Mouse (Mus musculus): ENCODE data around the gene Taf3. TPM values are rescaled to one million over a fixed set of nuclear protein-coding genes. Genes with fewer than 3 reads are reported as not detected.

Gene Taf3
- total and polyA plus RNA-seq, 3 experiments = 3.0 to 8.6 (median 8.2) TPM

DNA sequence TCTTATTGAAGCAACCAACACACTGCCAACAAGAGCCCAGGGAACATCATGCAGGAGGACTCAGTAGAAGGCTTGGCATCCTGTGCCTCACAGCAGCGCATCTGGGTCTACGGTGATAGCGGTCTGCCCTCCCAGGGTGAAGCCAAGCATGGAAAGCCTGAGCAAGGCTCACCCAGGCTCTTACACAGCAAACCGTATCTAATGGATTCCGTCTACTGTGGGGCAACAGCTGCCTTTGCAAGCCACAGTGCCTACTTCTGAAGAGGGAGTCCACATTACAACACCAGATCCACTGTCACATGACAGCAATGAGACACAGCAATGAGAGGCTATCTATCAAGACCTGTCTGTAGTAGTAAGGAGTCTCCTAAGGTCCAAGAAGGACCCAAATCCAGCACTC is 52.3 kb downstream of the Taf3 start:
- intact Hi-C loops (cut with DNase I) = no loop called here
- no peaks in the 10 kb centered on the region for H3K27me3 ChIP-seq (ENCODE audit: control insufficient read depth, insufficient read depth, low read length)
- TF ChIP-seq POLR2A (IDR thresholded peaks at IDR 0.05; ENCODE audit: insufficient read depth, low read depth, low read length) (no peak), CTCF (IDR thresholded peaks at IDR 0.05) (no peak), EP300 (IDR thresholded peaks at IDR 0.05; ENCODE audit: insufficient read depth, low read depth, low read length) (no peak)
- no peak overlapping the region for H3K4me3 ChIP-seq
- 98% methylated on average over 5 of the region's 5 CpGs for WGBS
- H3K79me2 ChIP-seq (replicated peaks; ENCODE audit: control insufficient read depth, insufficient read depth, low read length) = peaks cover 3% of the 10 kb centered on the region
- no peaks in the 10 kb centered on the region for H3K36me3 ChIP-seq (ENCODE audit: control insufficient read depth, insufficient read depth, low read length)
- H3K9ac ChIP-seq (ENCODE audit: low read depth, low read length) = no peak overlapping the region
- no peaks in the 10 kb centered on the region for H3K4me1 ChIP-seq (ENCODE audit: control insufficient read depth, insufficient read depth, low read length)
- H3K27ac ChIP-seq = no peak overlapping the region
- DNase-seq = no peak

DNA sequence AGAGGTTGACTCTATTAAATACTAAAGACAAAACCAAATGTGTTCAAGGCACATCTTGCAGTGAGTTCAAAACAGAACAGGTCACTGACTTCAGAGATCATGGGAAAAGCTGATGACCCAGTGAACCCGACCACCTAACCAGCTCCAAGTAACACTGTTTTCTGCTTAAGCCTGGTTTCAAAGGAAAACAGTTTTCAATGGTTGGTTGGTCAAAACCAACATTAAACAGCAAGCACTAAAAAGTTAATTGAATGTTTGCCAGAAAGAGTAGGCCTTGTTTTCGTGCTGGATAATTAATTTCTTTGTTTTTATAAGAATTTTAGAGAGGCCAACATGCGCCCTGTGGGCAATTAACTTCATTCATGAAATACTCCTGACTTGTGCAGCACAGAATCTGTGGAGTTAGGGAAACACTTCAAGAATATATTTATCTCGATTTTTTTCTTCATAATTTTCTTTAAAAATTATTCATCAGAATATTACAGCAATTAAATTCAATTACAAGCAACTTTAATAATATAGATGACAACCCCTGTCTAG is 57.6 kb downstream of the Taf3 start:
- no peak for TF ChIP-seq POLR2A (IDR thresholded peaks at IDR 0.05; ENCODE audit: insufficient read depth, low read depth, low read length)
- no peak for TF ChIP-seq EP300 (IDR thresholded peaks at IDR 0.05; ENCODE audit: insufficient read depth, low read depth, low read length)
- TF ChIP-seq CTCF (IDR thresholded peaks at IDR 0.05) = no peak
- no peak for DNase-seq
- no peaks in the 10 kb centered on the region for H3K27me3 ChIP-seq (ENCODE audit: control insufficient read depth, insufficient read depth, low read length)
- intact Hi-C loops (cut with DNase I) = no loop called here
- no peak overlapping the region for H3K9ac ChIP-seq (ENCODE audit: low read depth, low read length)
- H3K27ac ChIP-seq = no peak overlapping the region
- WGBS = 68% methylated on average over 4 of the region's 4 CpGs
- H3K79me2 ChIP-seq (replicated peaks; ENCODE audit: control insufficient read depth, insufficient read depth, low read length) = 0 out of 2 replicates have a peak, but pooled peaks cover 2% of the 10 kb centered on the region
- no peak overlapping the region for H3K4me3 ChIP-seq
- no peaks in the 10 kb centered on the region for H3K36me3 ChIP-seq (ENCODE audit: control insufficient read depth, insufficient read depth, low read length)
- no peaks in the 10 kb centered on the region for H3K4me1 ChIP-seq (ENCODE audit: control insufficient read depth, insufficient read depth, low read length)

DNA sequence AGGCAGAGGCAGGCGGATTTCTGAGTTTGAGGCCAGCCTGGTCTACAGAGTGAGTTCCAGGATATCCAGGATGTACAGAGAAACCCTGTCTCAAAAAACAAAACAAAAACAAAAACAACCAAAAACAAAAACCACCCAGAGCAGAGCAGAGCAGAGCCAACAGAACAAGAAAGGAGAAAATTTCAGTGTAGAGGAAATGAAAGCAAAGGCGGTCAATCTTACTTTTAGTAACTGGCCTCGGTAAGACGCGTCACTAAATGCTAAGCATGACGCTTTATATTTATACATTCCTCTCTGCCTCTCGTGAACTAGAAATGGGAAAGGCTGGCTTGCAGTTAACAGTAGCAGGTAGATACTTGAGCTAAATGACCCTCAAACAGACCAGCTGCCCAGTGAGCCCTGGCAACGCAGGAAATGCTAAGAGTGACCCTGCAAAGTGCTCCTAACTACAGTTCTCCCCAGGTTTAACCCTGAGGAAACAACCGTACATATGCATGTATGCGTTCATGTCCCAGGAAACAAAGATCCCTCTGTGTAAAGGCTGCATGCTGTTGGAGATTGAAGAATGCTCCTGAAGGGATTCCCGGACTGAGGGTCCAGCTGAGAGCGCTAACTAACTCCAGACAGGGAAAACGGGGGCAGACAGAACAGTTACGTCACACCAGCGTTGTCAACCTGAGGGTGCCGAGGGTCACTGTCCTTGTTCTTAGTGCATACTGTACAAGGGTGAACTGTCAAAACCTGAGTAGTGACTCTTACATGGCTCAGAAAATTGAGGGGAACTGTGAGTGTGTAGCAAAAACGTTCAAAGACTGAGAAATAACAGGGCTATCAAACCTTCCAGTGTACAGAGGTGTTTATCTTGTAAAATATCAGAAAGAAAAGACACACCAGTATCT is 58.5 kb downstream of the Taf3 start:
- Histone ChIP-seq H3K36me3 (ENCODE audit: control insufficient read depth, insufficient read depth, low read length) (no peaks in the 10 kb centered on the region), H3K4me3 (no peak overlapping the region), H3K27me3 (ENCODE audit: control insufficient read depth, insufficient read depth, low read length) (no peaks in the 10 kb centered on the region), H3K4me1 (ENCODE audit: control insufficient read depth, insufficient read depth, low read length) (no peaks in the 10 kb centered on the region; the same call in 1 of the 2 replicates), H3K79me2 (replicated peaks; ENCODE audit: control insufficient read depth, insufficient read depth, low read length) (0 out of 2 replicates have a peak, but pooled peaks cover 2% of the 10 kb centered on the region), H3K9ac (ENCODE audit: low read depth, low read length) (no peak overlapping the region), H3K27ac (no peak overlapping the region)
- 81% methylated on average over 17 of the region's 17 CpGs for WGBS
- no peak for TF ChIP-seq CTCF (IDR thresholded peaks at IDR 0.05)
- TF ChIP-seq POLR2A (IDR thresholded peaks at IDR 0.05; ENCODE audit: insufficient read depth, low read depth, low read length) = no peak
- TF ChIP-seq EP300 (IDR thresholded peaks at IDR 0.05; ENCODE audit: insufficient read depth, low read depth, low read length) = no peak
- DNase-seq = no peak
- intact Hi-C loops (cut with DNase I) = no loop called here

DNA sequence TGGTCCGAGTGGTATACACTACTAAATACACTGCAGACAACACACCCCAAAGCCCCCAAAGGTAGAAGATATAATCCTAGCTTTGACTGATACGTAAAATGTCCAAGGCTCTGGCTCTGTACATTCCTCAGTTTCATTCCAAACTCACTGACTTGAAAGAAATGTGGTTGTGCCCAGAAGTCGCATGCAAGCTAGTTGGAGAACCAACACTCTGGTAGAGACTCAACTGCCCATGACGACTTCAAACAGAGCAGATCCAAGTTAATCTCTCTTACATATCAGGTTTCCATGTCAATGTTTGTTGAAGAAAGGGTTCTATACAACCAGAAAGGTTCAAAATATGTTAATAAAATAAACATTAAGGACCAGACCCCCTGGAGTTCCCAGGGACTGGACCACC is 60.1 kb downstream of the Taf3 start:
- Histone ChIP-seq H3K4me3 (no peak overlapping the region), H3K9ac (ENCODE audit: low read depth, low read length) (no peak overlapping the region), H3K79me2 (replicated peaks; ENCODE audit: control insufficient read depth, insufficient read depth, low read length) (0 out of 2 replicates have a peak, but pooled peaks cover 2% of the 10 kb centered on the region), H3K27me3 (ENCODE audit: control insufficient read depth, insufficient read depth, low read length) (no peaks in the 10 kb centered on the region), H3K27ac (no peak overlapping the region), H3K36me3 (ENCODE audit: control insufficient read depth, insufficient read depth, low read length) (no peaks in the 10 kb centered on the region), H3K4me1 (ENCODE audit: control insufficient read depth, insufficient read depth, low read length) (no peaks in the 10 kb centered on the region; the same call in 1 of the 2 replicates)
- no peak for DNase-seq
- intact Hi-C loops (cut with DNase I) = no loop called here
- WGBS = 92% methylated on average over 4 of the region's 4 CpGs
- TF ChIP-seq POLR2A (IDR thresholded peaks at IDR 0.05; ENCODE audit: insufficient read depth, low read depth, low read length) = no peak
- TF ChIP-seq EP300 (IDR thresholded peaks at IDR 0.05; ENCODE audit: insufficient read depth, low read depth, low read length) = no peak
- TF ChIP-seq CTCF (IDR thresholded peaks at IDR 0.05) = no peak

DNA sequence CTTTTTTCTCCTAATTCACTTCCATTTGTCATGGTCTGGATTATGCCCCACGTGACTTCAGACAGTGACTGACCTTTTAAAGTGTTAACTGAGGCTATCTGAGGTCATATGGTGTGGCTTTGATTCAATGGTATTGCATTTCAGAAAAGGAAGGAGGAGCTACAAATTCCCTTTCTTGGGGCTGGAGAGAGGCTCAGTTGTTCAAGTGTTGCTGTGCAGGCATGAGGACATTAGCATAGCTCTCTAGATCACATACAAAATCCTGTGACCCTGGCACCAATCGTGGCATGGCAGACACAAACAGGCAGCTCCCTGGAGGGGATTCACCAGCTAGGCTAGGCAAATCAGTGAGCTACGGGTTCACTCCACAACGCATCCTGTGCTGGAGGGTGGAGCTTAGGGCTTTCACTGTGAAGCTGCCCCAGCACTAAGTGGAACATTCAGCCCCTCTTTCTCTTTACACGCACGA is 62.4 kb downstream of the Taf3 start:
- 10% methylated on average over 6 of the region's 6 CpGs for WGBS
- no peaks in the 10 kb centered on the region for H3K36me3 ChIP-seq (ENCODE audit: control insufficient read depth, insufficient read depth, low read length)
- no peak overlapping the region for H3K9ac ChIP-seq (ENCODE audit: low read depth, low read length)
- DNase-seq = no peak
- intact Hi-C loops (cut with DNase I) = no loop called here
- TF ChIP-seq CTCF (IDR thresholded peaks at IDR 0.05) (no peak), POLR2A (IDR thresholded peaks at IDR 0.05; ENCODE audit: insufficient read depth, low read depth, low read length) (no peak), EP300 (IDR thresholded peaks at IDR 0.05; ENCODE audit: insufficient read depth, low read depth, low read length) (no peak)
- peak overlapping the region; percentile 7 for H3K27ac ChIP-seq
- no peaks in the 10 kb centered on the region; the same call in 1 of the 2 replicates for H3K4me1 ChIP-seq (ENCODE audit: control insufficient read depth, insufficient read depth, low read length)
- 0 out of 2 replicates have a peak, but pooled peaks cover 2% of the 10 kb centered on the region for H3K79me2 ChIP-seq (replicated peaks; ENCODE audit: control insufficient read depth, insufficient read depth, low read length)
- H3K27me3 ChIP-seq (ENCODE audit: control insufficient read depth, insufficient read depth, low read length) = no peaks in the 10 kb centered on the region
- no peak overlapping the region for H3K4me3 ChIP-seq

DNA sequence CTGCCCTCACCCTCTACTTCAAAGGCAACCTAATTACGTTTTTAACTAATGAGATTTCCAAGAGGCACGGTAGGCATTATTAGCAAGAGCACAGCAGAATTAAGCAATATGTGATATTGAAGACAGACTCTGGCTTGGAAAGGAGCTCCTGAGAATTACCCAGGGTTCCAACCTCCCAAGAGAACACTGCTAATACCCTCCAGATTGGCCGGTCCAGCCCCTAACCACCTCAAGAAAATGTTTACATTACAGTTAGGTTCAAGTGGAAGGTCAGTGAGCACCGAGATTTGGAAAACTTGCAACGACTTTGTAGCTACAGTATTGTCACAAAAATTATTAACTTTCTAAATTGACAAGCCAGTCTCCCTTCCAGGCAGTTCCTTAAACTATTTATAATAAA is 66.0 kb downstream of the Taf3 start:
- Histone ChIP-seq H3K36me3 (ENCODE audit: control insufficient read depth, insufficient read depth, low read length) (no peaks in the 10 kb centered on the region), H3K79me2 (replicated peaks; ENCODE audit: control insufficient read depth, insufficient read depth, low read length) (no peaks in the 10 kb centered on the region), H3K4me1 (ENCODE audit: control insufficient read depth, insufficient read depth, low read length) (no peaks in the 10 kb centered on the region; the same call in 1 of the 2 replicates), H3K9ac (ENCODE audit: low read depth, low read length) (no peak overlapping the region), H3K4me3 (no peak overlapping the region), H3K27me3 (ENCODE audit: control insufficient read depth, insufficient read depth, low read length) (no peaks in the 10 kb centered on the region), H3K27ac (no peak overlapping the region)
- TF ChIP-seq EP300 (IDR thresholded peaks at IDR 0.05; ENCODE audit: insufficient read depth, low read depth, low read length) (no peak), CTCF (IDR thresholded peaks at IDR 0.05) (no peak), POLR2A (IDR thresholded peaks at IDR 0.05; ENCODE audit: insufficient read depth, low read depth, low read length) (no peak)
- no peak for DNase-seq
- WGBS = 48% methylated on average over 5 of the region's 5 CpGs
- intact Hi-C loops (cut with DNase I) = no loop called here
